Mouse (Mus musculus): Measurements from ENCODE around the gene Foxn3. TPM values are rescaled to one million over a fixed set of nuclear protein-coding genes. Genes with fewer than 3 reads are reported as not detected.
"Not testable (repeated sequence)": the region's sequence is repeated elsewhere in the genome, so short reads cannot be mapped to it uniquely, and the experiment has no call there.

Foxn3 gene
- total RNA-seq, 2 experiments from 2014 or later = 115 to 120 TPM

DNA sequence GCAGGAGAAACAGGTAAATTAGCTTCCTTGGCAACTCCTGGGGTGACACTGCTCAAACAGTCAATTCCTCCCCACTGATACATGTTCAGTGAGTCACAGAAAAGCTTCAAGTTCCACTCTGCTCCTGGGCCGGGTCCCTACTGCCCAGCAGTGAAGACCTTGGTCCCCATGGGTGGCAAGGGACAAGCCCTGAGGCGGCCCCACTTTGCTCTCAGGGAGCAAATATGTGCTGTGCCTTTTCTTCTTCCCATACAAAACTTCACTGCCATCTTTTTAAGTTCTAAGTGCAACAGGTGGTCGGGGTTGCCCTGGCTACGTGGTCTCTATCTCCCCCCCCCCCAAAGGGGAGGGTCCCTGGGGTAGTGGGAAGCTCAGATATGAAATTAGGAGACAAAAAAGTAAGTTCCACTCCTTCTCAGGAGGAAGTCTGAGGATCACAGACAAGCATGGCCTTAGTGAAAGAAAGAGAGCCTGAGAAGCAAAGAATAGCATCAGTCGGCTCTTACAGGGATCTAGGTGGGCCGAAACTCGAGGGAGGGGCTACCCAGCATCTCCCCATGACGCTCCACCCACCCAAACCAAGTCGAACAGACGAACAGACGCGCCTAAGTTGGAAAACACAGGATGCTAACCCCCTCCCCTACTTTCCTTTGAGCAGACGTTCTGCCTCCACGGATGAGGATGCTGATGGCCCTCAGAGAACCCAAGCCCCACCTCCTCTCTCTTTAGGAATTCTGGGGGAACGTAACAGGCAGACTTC lies 342.1 kb downstream of the Foxn3 start:
- no peak for DNase-seq (ENCODE audit: low spot score)
- intact Hi-C loops (cut with DNase I) = no loop called here

DNA sequence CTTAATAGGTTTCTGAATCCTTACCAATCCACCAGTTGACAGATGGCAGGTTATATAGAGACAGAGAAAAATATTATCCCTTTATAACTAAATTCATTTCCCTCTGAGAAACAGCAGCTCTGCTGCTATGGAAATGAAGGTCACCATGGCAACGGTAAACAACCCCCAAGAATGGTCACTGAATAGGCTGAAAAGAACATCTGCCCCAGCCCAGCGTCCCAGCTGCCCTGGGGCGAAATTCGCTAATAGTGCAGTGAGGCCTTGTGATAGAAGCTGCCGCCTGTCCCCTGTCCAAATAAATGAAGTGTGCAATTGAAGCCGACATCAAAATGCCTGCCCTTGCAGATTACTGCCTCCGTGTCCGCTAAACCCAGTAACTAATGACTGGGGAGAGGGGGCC lies 343.0 kb downstream of the Foxn3 start:
- no peak for DNase-seq (ENCODE audit: low spot score)

DNA sequence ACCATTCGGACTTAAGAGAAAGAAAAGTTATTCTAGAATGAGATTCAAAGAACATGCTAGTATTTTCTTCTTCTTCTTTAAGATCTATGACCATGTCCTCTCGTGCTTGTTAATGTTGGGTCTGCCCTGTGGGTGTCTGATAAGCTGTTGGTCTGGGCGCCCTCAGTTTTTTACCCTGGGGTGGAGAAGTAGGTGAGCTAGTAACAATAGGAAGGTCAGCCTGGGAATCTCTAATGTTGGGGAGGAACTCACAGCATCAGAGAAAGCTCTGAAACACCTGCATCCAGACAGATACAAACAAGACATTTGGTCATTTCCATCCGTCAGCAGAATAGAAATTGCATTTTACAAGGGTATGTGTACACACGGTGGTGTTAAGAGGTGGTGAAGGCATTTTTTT lies 343.6 kb downstream of the Foxn3 start:
- intact Hi-C loops (cut with DNase I) = loop anchor here (5.0 kb wide), 1 partner anchor 172 kb away; no protein-coding TSS in a partner anchor

More for the DNA sequence above, 343.0 kb downstream of the Foxn3 start:
- intact Hi-C loops (cut with DNase I) = no loop called here

DNA sequence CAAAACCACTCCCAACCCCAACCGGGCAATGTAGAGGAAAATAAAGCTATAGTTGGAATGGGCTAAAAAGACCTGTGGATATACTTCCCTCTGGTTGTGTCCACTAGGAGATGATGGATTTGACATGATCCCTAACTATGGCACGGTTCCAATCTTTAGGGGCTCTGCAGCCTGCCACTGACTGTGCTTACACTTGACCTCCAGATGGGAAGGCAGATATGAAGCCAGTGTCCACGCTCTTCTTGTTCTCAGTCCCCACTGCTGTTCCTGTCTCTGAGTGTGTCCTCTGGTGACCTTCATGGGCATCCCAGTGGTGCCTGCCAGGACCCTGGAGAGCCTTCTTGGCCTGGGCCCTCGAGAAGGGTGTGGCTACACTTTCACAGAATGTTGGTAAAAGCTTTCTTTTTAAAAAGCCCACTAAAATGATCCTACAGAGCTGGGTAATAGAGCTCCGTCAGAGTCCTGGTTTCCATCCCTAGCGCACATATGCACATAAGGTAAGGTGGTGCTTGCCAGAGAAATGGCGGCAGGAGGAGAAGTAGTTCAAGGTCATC lies 346.2 kb downstream of the Foxn3 start:
- DNase-seq (ENCODE audit: low spot score) = no peak
- intact Hi-C loops (cut with DNase I) = loop anchor here (5.0 kb wide), 1 partner anchor 175 kb away; no protein-coding TSS in a partner anchor

More for the DNA sequence above, 343.6 kb downstream of the Foxn3 start:
- DNase-seq (ENCODE audit: low spot score) = no peak

DNA sequence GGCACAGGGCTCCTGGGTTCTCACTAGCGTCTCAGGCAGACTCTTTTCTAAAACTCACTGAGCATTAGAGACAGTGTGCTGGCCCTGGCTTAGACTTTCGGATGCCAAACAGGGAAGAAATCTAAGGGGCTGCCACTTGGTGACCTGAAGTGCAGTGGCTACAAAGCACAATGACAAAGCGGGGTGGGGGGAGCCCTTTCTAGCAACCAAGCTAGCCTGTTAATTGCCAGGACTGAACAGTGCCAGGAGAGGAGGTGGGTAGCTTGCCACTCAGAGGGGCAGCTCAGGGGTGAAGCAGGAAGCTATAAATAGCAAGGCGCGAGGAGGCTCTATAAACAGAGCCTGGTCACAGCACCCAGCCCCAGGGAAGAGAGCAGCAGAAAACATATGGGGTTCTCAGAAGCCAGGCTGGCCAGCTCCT lies 347.0 kb downstream of the Foxn3 start:
- DNase-seq (ENCODE audit: low spot score) = no peak
- intact Hi-C loops (cut with DNase I) = loop anchor here (5.0 kb wide), 1 partner anchor 176 kb away; no protein-coding TSS in a partner anchor

DNA sequence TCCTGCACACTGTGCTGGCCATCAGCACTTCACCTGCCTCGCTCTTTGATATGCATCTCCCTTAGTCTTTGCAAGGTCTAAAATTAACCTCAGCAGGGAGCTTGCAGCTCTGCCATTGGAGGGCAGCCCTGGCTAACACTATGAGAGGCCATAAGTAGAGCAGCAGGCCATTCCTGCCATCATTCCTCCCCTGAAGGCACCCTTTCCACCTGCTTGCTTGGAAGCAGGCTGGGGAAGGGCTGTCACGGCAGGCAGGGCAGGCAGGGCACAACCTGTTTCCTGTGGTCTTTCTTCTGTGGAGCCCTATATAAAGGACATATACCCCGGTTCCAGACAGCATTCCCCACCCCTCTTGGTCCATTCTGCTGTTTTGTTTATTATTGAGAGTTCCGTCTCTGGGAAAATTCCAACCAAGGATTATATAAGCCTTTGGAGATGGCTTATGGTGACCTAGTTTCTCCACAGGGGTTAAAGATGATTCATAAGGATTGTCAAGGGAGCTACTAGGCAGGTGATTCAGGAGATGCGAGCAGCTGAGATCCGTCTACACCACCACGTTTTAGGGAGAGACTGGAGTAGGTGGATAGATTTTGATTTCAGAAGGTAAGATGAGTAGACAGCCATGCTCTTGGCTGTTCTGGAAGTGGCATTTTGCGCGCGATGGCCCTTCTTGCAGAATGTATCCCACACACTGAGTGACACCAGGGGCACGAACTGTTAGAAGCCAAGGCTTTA lies 347.7 kb downstream of the Foxn3 start:
- intact Hi-C loops (cut with DNase I) = loop anchor here (5.0 kb wide), 1 partner anchor 177 kb away; no protein-coding TSS in a partner anchor

DNA sequence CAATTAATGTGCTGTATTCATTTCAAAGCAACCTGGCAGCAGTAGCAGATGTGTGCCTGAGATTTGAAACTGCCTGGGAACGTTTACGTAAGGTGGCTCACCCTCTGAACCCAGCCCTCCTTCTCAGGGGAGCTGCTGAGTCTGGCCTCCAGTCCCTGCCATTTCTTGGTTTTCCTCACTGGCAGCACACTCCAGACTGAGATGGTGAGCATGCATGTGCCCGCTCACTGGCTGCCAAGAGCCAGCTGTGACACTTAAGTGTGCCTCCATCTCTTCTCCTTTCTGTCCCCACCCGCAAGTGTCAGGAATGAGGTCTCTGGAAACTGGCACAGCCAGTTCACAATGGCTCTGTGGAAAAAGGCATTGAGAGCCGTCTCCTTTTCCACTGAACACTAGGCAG lies 349.3 kb downstream of the Foxn3 start:
- no peak for DNase-seq (ENCODE audit: low spot score)
- intact Hi-C loops (cut with DNase I) = no loop called here

More for the DNA sequence above, 347.7 kb downstream of the Foxn3 start:
- DNase-seq (ENCODE audit: low spot score) = no peak

DNA sequence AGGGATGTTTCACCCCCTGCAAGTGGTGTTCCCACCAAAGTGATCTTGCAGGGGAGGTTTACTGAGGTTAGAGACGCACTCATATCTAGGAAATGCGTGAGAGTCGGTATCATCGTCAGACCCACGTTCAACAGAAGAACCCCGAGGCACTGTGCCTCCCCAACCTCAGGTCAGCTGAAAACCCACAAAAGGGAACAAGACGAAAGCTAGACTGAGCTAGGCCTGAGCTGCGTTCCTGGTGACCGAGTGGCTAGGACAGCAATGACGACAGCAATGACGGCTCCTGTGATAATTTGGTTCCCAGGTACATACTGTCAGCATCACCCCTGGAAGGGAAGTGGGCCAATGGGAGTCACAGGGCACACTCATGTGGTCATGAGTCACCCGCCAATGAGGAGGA lies 350.2 kb downstream of the Foxn3 start:
- intact Hi-C loops (cut with DNase I) = no loop called here
- no peak for DNase-seq (ENCODE audit: low spot score)

DNA sequence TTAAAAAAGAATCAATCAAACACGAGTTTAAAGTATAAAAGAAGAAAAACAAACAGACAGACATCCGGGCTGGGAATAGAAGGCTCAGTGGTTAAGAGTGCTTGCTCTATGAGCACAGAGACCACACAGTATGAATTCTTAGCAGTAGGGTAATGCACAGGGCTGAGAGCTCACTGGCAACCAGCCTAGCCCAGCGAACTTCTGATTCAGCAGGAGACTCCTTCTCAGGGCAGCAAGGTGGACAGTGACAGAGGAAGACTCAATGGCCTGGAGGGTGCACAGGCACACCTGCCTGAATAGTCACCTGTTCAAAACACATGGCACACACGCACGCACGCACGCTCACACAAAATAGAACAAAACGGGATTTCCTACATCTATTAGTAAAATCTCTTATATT lies 353.6 kb downstream of the Foxn3 start:
- intact Hi-C loops (cut with DNase I) = no loop called here
- DNase-seq (ENCODE audit: low spot score) = no peak

DNA sequence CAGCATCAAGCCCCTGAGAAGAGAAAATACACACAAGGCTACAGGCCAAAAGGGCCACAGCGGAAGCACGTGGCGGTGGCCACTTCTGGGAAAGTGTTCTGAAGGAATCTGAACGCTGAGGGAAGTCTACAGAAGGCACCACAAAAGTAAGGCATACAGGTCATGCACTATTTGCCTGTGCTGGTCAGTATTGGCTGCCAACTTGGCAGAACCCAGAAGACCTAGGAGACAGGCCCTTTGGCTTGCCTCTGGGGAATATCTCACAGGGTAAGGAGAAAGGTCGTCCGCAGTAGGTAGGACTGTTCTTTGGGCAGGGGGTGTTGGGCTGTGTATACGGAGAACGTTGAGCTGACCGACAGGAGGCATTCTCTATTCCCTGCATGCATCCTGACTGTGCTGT lies 355.1 kb downstream of the Foxn3 start:
- DNase-seq (ENCODE audit: low spot score) = no peak
- intact Hi-C loops (cut with DNase I) = no loop called here

DNA sequence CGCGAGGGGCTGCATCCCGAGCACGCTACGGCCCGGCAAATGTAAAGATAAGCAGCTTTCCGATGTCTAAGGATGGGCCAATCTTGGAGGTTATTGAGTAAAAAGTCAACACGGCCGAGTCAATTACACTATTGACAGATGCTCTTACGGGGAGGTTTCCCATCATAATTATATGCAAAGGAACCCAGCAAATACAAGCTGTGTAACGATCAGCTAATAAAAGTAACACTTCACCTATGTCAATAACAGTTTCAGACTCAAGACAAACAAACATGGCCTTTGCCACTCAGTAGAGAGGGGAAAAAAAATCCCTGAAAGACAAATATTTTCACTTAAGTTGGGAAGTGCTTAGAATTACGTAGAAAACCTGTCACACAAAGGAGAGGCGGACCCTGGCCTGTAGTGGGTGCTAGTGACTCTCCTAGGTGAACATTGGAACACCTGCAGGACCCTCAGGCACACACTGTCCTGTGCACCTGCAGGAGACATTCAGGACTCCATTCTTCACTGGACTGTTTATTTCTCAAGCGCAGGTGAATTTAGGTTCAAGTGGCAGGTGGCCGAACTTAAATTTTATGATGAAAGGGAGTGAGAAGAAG lies 356.3 kb downstream of the Foxn3 start:
- intact Hi-C loops (cut with DNase I) = no loop called here
- no peak for DNase-seq (ENCODE audit: low spot score)

DNA sequence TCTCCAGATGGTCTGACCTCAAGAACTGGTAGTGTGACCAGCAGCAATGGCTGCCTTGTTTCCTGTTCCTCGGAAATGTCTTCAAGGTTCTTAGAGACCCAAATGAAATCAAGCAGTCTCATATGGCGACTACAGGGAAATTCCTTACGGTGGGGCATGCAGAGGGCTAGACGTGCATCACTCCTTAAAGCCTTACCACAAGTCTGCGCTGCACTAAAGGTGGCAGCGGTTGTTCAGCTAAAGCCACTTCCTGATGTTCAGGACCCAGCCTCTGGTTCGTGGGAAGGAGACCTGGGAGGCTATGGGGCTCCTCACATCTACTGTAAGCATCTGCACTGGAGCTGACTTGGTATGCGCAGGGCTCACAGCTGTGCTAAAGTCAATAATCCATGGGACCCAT lies 357.6 kb downstream of the Foxn3 start:
- intact Hi-C loops (cut with DNase I) = no loop called here
- no peak for DNase-seq (ENCODE audit: low spot score)

DNA sequence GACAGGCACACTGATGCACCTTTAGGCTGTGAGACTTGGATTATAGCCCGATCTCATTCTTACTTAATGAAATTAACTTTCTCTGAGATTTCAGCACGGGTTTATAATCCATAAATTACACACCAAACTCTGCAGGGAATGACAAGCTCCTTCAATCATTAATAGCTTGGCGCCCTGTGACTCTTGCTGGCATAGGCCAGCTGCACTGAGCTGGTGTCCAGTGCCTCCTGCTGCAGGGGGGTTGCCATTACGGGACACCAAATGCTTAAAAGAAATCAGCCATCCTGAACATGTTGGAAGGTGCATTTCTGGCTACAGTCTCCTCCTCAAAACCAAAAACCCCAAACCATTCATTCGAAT lies 364.3 kb downstream of the Foxn3 start:
- no peak for DNase-seq (ENCODE audit: low spot score)
- intact Hi-C loops (cut with DNase I) = no loop called here

DNA sequence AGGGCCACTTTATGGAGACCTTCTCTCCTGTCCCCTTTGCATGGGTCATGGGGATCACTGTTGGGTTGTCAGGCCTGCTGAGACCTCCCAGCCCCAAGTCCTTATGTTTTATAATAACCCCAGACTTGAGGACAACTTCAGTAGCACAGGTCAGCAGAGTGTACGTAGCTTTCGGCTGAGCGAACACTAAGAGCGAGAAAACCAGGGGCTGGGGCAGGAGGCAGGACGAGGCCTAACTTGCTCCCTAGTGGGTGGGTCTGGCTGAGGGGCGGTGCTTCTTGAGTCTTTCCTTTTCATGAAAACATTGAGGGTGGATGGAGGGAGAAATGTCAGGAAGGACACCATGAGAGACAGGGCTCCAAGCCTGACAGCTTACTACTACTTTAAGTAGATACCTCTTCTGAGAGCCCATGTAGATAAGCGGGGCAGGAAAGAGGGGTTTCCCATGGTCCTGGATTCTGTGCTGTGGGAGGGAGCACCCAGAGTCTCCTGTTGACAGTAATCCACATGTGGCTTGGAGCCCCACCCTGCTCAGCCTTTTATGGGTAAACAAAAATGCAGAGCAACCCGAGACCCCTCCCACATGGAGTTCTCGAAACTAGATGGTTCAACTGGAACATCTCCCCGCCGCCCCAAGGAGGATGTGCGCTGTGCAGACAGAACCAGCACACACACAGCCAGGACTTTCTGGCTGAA lies 364.8 kb downstream of the Foxn3 start:
- DNase-seq (ENCODE audit: low spot score) = no peak
- intact Hi-C loops (cut with DNase I) = no loop called here

DNA sequence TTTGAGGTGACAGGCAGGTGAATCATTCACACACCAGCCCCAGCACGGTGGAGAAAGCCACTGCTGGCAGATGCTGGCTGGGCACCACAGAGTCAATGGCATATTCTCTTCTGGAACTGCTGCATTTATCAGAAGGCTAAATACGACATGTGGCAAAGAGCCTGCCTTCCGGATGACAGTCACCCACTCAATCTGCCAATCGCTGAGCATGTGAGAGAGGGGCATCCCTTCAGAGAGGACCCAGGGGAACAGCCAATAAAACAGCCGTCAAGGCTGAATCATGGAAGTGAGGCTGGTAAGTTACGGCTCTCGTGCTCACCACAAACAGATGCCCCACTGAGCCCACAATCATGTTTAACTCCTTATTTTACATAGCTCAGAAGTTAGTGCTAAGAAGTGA lies 366.4 kb downstream of the Foxn3 start:
- DNase-seq (ENCODE audit: low spot score) = no peak
- intact Hi-C loops (cut with DNase I) = no loop called here

DNA sequence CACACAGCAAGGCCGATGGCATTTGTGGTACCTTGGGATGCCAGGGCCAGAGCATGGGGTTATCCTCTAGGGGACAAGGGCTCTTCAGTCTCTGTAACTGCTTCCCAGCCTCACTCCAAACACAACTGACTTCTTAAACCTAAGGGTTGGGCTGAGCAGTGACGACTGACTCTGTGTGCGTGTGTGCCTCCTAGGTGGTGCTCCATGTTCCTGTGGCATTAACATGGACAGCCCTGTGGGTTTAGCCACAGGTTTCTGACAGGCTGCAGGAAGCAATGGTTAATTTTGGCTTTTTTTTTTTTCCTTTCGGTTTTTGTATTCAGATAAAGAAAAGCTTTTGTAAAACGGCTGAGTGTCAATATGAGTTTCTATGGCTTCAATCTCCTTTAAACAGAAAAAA lies 367.7 kb downstream of the Foxn3 start:
- intact Hi-C loops (cut with DNase I) = no loop called here
- no peak for DNase-seq (ENCODE audit: low spot score)

DNA sequence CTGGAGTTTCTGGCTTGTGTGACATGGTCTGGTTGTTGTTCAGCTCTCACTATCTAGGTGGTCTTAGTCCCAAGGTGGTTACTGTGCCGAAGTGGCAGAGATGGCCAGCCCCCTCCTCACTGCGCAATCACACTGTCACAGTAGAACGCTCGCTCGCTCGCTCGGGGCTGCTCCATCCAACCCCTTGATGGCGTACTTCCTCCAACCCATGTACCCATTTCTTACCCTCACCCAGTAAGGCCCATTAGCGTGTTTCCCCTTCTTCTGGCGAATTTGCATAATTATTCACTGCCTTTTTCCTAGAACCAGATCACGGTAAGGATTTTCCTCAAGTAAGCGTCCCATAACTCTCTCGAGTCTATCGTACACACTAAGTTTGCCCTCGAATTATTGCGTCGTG lies 369.3 kb downstream of the Foxn3 start:
- DNase-seq (ENCODE audit: low spot score); intact Hi-C loops (cut with DNase I): not testable (repeated sequence)

DNA sequence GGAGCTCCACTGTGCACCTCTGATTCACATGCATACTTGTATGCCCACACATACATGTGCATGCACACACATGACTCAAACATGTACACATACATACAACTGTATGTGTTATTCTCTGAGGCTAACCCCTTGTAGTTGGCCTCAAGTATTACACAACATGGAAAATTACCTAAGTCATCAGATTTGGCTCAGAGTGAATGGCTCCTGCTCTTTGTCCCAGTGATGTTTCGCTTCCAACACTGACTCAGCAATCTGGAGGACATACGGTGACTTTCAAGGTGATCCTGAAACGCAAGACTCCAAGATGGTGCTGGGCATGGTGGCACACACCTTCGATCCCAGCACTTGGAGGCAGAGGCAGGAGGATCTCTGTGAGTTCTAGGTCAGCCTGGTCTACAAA lies 375.7 kb downstream of the Foxn3 start:
- intact Hi-C loops (cut with DNase I) = no loop called here

DNA sequence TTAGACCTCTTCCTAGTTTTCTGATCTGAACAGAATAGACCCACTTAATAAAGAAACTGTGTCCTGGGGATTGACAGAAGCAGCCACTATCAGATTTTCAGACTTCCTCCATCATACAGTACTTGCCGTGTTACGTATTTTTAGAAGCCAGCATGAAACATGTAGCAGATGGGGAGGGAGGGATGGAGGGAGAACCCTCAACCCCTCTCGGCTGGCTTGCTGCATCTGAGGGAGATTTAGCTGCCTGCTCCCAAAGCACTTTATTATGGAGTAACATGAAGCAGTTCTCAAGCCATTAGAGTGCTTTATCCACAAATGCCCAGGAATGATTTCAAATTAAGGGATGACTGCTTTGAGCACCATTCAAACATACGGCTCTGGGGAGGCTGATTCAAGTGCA lies 377.1 kb downstream of the Foxn3 start:
- intact Hi-C loops (cut with DNase I) = no loop called here
- no peak for DNase-seq (ENCODE audit: low spot score)

More for the DNA sequence above, 375.7 kb downstream of the Foxn3 start:
- DNase-seq (ENCODE audit: low spot score) = no peak

DNA sequence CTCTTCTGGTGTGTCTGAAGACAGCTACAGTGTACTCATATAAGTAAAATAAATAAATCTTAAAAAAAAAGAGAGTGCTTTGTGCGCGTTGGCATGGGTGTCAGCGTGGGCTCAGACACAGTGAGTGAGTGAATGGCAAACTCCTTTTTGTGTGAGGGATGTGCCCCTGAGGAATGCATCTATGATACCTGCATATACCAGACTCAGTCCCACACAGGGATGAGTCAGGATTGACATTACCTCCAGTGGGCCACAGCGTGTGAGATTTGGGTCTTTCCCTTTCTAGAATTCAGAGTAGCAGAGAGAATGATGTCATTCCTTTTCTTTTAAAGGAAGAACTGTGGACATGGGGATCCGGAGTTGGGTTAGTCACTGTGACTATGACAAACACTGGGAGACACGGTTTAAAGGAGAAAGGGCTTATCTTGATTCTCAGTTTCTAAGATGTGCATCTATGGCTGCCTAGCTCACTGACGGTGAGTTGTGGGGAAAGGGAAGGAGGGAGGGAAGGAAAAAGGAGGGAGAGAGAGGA lies 380.1 kb downstream of the Foxn3 start:
- DNase-seq (ENCODE audit: low spot score) = no peak
- intact Hi-C loops (cut with DNase I) = no loop called here
